Mouse (Mus musculus): ENCODE data around the gene Ptpn22.

DNA sequence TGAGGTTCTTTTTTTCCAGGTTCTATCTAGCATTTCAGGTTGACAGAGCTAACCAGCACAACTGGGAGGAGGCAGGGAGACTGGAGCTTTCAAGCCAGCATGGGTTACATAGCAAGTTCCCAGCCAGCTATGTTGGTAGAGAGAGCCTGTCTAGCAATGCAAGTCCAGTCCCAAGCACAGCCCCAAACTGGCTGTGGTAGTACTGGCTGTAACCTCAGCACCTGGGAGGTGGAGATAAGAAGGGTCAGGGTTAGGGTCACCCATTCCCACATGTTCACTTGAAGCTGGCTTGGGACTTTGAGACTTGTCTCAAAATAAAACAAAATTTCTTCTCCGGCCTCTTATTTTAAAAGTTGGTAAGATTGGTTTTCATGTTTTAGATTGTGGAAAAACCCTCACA, 60.5 kb downstream of the Ptpn22 start:
- TF ChIP-seq POLR2A (IDR thresholded peaks at IDR 0.05; ENCODE audit: control insufficient read depth, low read depth, low read length), result no peak
- TF ChIP-seq CTCF (IDR thresholded peaks at IDR 0.05; ENCODE audit: control insufficient read depth, insufficient read depth, insufficient replicate concordance, low read depth, low read length), result no peak

Data from testis, adult 2 months (tissue).